Comparison of ENCODE assay signal across 15 mouse cellular contexts in genomic region chr17:24463374-24464133, GRCm38 (mm10). TPM values are rescaled to one million over a fixed set of nuclear protein-coding genes. Genes with fewer than 3 reads are reported as not detected.
DNase-seq lines count a peak whose midpoint lies in the region; ATAC-seq and TF ChIP-seq lines count a peak whose summit lies in the region.
"Had no signal": no experiment of that assay in that cellular context is flagged by ENCODE, and none has a peak within 500 bp of the region (broad histone marks: within the 10 kb centered on the region; RNA-seq: fewer than 3 reads in every experiment).

No protein-coding gene starts in this region.

- TF ChIP-seq CTCF in kidney, postnatal 0 days (IDR thresholded peaks at IDR 0.05; ENCODE audit: low read depth): 0 out of 2 replicates have a peak, but pooled peaks have one; percentile 4

- H3K27ac ChIP-seq in kidney, postnatal 0 days: no peak overlapping the region
- H3K27ac ChIP-seq in neural tube, embryonic 15.5 days (replicated peaks): no peak overlapping the region
- H3K27ac ChIP-seq: hindbrain, embryonic 15.5 days; limb, embryonic 12.5 days; midbrain, embryonic 12.5 days had no signal

- ATAC-seq in kidney, postnatal 0 days (replicated peaks; ENCODE audit: low FRiP score, low read depth): peak; percentile 40
- no peak for ATAC-seq in neural tube, embryonic 15.5 days (ENCODE audit: low FRiP score)
- ATAC-seq: Patski had no signal

- no peaks in the 10 kb centered on the region for H3K4me1 ChIP-seq in kidney, postnatal 0 days (replicated peaks; ENCODE audit: insufficient read depth, low read length)
- H3K4me1 ChIP-seq in neural tube, embryonic 15.5 days: no peaks in the 10 kb centered on the region
- H3K4me1 ChIP-seq: hindbrain, embryonic 15.5 days; limb, embryonic 12.5 days; midbrain, embryonic 12.5 days had no signal

- no peaks in the 10 kb centered on the region for H3K27me3 ChIP-seq in kidney, postnatal 0 days (ENCODE audit: insufficient read depth, low read length)
- no peaks in the 10 kb centered on the region for H3K27me3 ChIP-seq in neural tube, embryonic 15.5 days (replicated peaks)
- H3K27me3 ChIP-seq: hindbrain, embryonic 15.5 days; limb, embryonic 12.5 days; midbrain, embryonic 12.5 days; Patski had no signal

- H3K4me2 ChIP-seq in kidney, postnatal 0 days (ENCODE audit: low read length): no peak overlapping the region
- no peak overlapping the region for H3K4me2 ChIP-seq in neural tube, embryonic 15.5 days
- H3K4me2 ChIP-seq: hindbrain, embryonic 15.5 days; limb, embryonic 12.5 days; midbrain, embryonic 12.5 days had no signal

- H3K9ac ChIP-seq in kidney, postnatal 0 days (ENCODE audit: low read depth, low read length): no peak overlapping the region
- H3K9ac ChIP-seq in neural tube, embryonic 15.5 days (replicated peaks): no peak overlapping the region
- H3K9ac ChIP-seq: hindbrain, embryonic 15.5 days; limb, embryonic 12.5 days; midbrain, embryonic 12.5 days had no signal

- 48% methylated on average over 6 of the region's 6 CpGs for WGBS in kidney, postnatal 0 days
- 59% methylated on average over 6 of the region's 6 CpGs for WGBS in neural tube, embryonic 15.5 days

- no peaks in the 10 kb centered on the region for H3K36me3 ChIP-seq in kidney, postnatal 0 days (ENCODE audit: insufficient read depth, low read length)
- no peaks in the 10 kb centered on the region for H3K36me3 ChIP-seq in neural tube, embryonic 15.5 days
- H3K36me3 ChIP-seq: hindbrain, embryonic 15.5 days; limb, embryonic 12.5 days; midbrain, embryonic 12.5 days had no signal

- no peaks in the 10 kb centered on the region for H3K9me3 ChIP-seq in kidney, postnatal 0 days (replicated peaks; ENCODE audit: low read length)
- no peaks in the 10 kb centered on the region for H3K9me3 ChIP-seq in neural tube, embryonic 15.5 days (replicated peaks)
- H3K9me3 ChIP-seq: hindbrain, embryonic 15.5 days; limb, embryonic 12.5 days; midbrain, embryonic 12.5 days had no signal

- peak; percentile 46 for DNase-seq in kidney, adult 11 months
- DNase-seq in kidney, adult 18-20 months: no peak
- peak; percentile 72 for DNase-seq in A20 (ENCODE audit: low read depth, low spot score)
- DNase-seq in R1 (ENCODE audit: low read depth, low spot score): peak; percentile 83
- no peak for DNase-seq in kidney, postnatal 0 days (ENCODE audit: low spot score)
- no peak for DNase-seq in urinary bladder, postnatal 14 days (ENCODE audit: low spot score)
- no peak for DNase-seq in T-cell, adult 2 months (ENCODE audit: low spot score)
- DNase-seq: spleen, adult 18-20 months; thymus, postnatal 4 days had no signal

- H3K4me3 ChIP-seq in kidney, postnatal 0 days (replicated peaks; ENCODE audit: low read depth, low read length): no peak overlapping the region
- H3K4me3 ChIP-seq in neural tube, embryonic 15.5 days (replicated peaks): no peak overlapping the region
- H3K4me3 ChIP-seq: hindbrain, embryonic 15.5 days; limb, embryonic 12.5 days; midbrain, embryonic 12.5 days had no signal

RNA-seq across cellular contexts. Expression of gene E4f1, which starts 6.6 kb away (rescaled TPM):
- 9.8 and 12.0 TPM in 2 replicates for polyA plus RNA-seq in kidney, postnatal 0 days (2015; fragmentation: Nextera tagmentation; extraction: Ambion mirVana)
- polyA plus RNA-seq in neural tube, embryonic 15.5 days (2015; fragmentation: Nextera tagmentation; extraction: Ambion mirVana): 46.3 and 49.5 TPM in 2 replicates

RNA-seq across cellular contexts. Expression of gene Pgp, which starts 6.6 kb away (rescaled TPM):
- polyA plus RNA-seq in kidney, postnatal 0 days (2015; fragmentation: Nextera tagmentation; extraction: Ambion mirVana): 61.7 and 64.0 TPM in 2 replicates
- 76.1 and 79.7 TPM in 2 replicates for polyA plus RNA-seq in neural tube, embryonic 15.5 days (2015; fragmentation: Nextera tagmentation; extraction: Ambion mirVana)

RNA-seq across cellular contexts. Expression of gene Bricd5, which starts 10.1 kb away (rescaled TPM):
- polyA plus RNA-seq in kidney, postnatal 0 days (2015; fragmentation: Nextera tagmentation; extraction: Ambion mirVana): 1.2 and 1.6 TPM in 2 replicates
- 0.73 TPM in 1 of 2 replicates, not detected in the other for polyA plus RNA-seq in neural tube, embryonic 15.5 days (2015; fragmentation: Nextera tagmentation; extraction: Ambion mirVana)
- polyA plus RNA-seq: embryonic facial prominence, embryonic 11.5 days; limb, embryonic 12.5 days; midbrain, embryonic 12.5 days had no signal

RNA-seq across cellular contexts. Expression of gene Mlst8, which starts 15.3 kb away (rescaled TPM):
- polyA plus RNA-seq in kidney, postnatal 0 days (2015; fragmentation: Nextera tagmentation; extraction: Ambion mirVana): 24.1 and 24.2 TPM in 2 replicates
- polyA plus RNA-seq in neural tube, embryonic 15.5 days (2015; fragmentation: Nextera tagmentation; extraction: Ambion mirVana): 29.5 and 33.1 TPM in 2 replicates

RNA-seq across cellular contexts. Expression of gene Dnase1l2, which starts 20.6 kb away (rescaled TPM):
- polyA plus RNA-seq in kidney, postnatal 0 days (2015; fragmentation: Nextera tagmentation; extraction: Ambion mirVana): 3.8 and 4.1 TPM in 2 replicates
- polyA plus RNA-seq in neural tube, embryonic 15.5 days (2015; fragmentation: Nextera tagmentation; extraction: Ambion mirVana): 5.4 and 8.7 TPM in 2 replicates

Comparison
In these comparisons a context has a peak if more than half of its experiments do, and no peak if none do; other contexts are left out.
1. DNase-seq: peak in kidney, adult 11 months (single experiment), A20 (single experiment) and R1 (single experiment); none in kidney, adult 18-20 months (single experiment), kidney, postnatal 0 days (single experiment), urinary bladder, postnatal 14 days (single experiment) and T-cell, adult 2 months (single experiment).